Mouse (Mus musculus): ENCODE data around the gene Ferd3l. TPM values are rescaled to one million over a fixed set of nuclear protein-coding genes. Genes with fewer than 3 reads are reported as not detected.

The Ferd3l gene
- not detected in 2 replicates for polyA plus RNA-seq (2012; rRNA removed)

GRCm38 (mm10) chr12:33928331-33929192 is at the start of gene Ferd3l:
Gene Ferd3l, plus strand, starts transcription at chr12:33928425.
- Histone ChIP-seq H3K4me1 (ENCODE audit: control insufficient read depth, insufficient read depth, low read length) (no peaks in the 10 kb centered on the region), H3K4me3 (ENCODE audit: insufficient read depth, low read length) (no peak within 1 kb of the TSS), H3K27ac (ENCODE audit: insufficient read depth, low read length) (no peak within 1 kb of the TSS)
- TF ChIP-seq CTCF (IDR thresholded peaks at IDR 0.05; ENCODE audit: extremely low read depth, insufficient read depth, low read length) (no peak), POLR2A (IDR thresholded peaks at IDR 0.05; ENCODE audit: extremely low read depth, insufficient read depth, low read length) (no peak)

GRCm38 (mm10) chr12:33893956-33894355 is 34.3 kb upstream of the Ferd3l start:
- TF ChIP-seq POLR2A (IDR thresholded peaks at IDR 0.05; ENCODE audit: extremely low read depth, insufficient read depth, low read length) (no peak), CTCF (IDR thresholded peaks at IDR 0.05; ENCODE audit: extremely low read depth, insufficient read depth, low read length) (no peak)
- Histone ChIP-seq H3K4me3 (ENCODE audit: insufficient read depth, low read length) (no peak overlapping the region), H3K27ac (ENCODE audit: insufficient read depth, low read length) (no peak overlapping the region), H3K4me1 (ENCODE audit: control insufficient read depth, insufficient read depth, low read length) (no peaks in the 10 kb centered on the region)

- Histone ChIP-seq H3K4me1 (ENCODE audit: control insufficient read depth, insufficient read depth, low read length) (no peaks in the 10 kb centered on the region), H3K4me3 (ENCODE audit: insufficient read depth, low read length) (no peak overlapping the region), H3K27ac (ENCODE audit: insufficient read depth, low read length) (no peak overlapping the region)
- TF ChIP-seq CTCF (IDR thresholded peaks at IDR 0.05; ENCODE audit: extremely low read depth, insufficient read depth, low read length) (no peak), POLR2A (IDR thresholded peaks at IDR 0.05; ENCODE audit: extremely low read depth, insufficient read depth, low read length) (no peak)
Measured at GRCm38 (mm10) chr12:33894621-33895020, 33.6 kb upstream of the Ferd3l start.

- no peak for TF ChIP-seq POLR2A (IDR thresholded peaks at IDR 0.05; ENCODE audit: extremely low read depth, insufficient read depth, low read length)
- no peak for TF ChIP-seq CTCF (IDR thresholded peaks at IDR 0.05; ENCODE audit: extremely low read depth, insufficient read depth, low read length)
- Histone ChIP-seq H3K4me1 (ENCODE audit: control insufficient read depth, insufficient read depth, low read length) (no peaks in the 10 kb centered on the region), H3K4me3 (ENCODE audit: insufficient read depth, low read length) (no peak overlapping the region), H3K27ac (ENCODE audit: insufficient read depth, low read length) (no peak overlapping the region)
Measured at GRCm38 (mm10) chr12:33926751-33927150, 1.5 kb upstream of the Ferd3l start.

GRCm38 (mm10) chr12:33927334-33928098 is 709 bp upstream of the Ferd3l start:
- no peak overlapping the region for H3K4me3 ChIP-seq (ENCODE audit: insufficient read depth, low read length)
- TF ChIP-seq POLR2A (IDR thresholded peaks at IDR 0.05; ENCODE audit: extremely low read depth, insufficient read depth, low read length) (no peak), CTCF (IDR thresholded peaks at IDR 0.05; ENCODE audit: extremely low read depth, insufficient read depth, low read length) (no peak)
- H3K4me1 ChIP-seq (ENCODE audit: control insufficient read depth, insufficient read depth, low read length) = no peaks in the 10 kb centered on the region
- H3K27ac ChIP-seq (ENCODE audit: insufficient read depth, low read length) = no peak overlapping the region

GRCm38 (mm10) chr12:33952843-33953242 is 24.6 kb downstream of the Ferd3l start:
- Histone ChIP-seq H3K4me3 (ENCODE audit: insufficient read depth, low read length) (no peak overlapping the region), H3K4me1 (ENCODE audit: control insufficient read depth, insufficient read depth, low read length) (no peaks in the 10 kb centered on the region), H3K27ac (ENCODE audit: insufficient read depth, low read length) (no peak overlapping the region)
- TF ChIP-seq CTCF (IDR thresholded peaks at IDR 0.05; ENCODE audit: extremely low read depth, insufficient read depth, low read length) = no peak

GRCm38 (mm10) chr12:33954931-33955565 is 26.8 kb downstream of the Ferd3l start:
- no peaks in the 10 kb centered on the region for H3K4me1 ChIP-seq (ENCODE audit: control insufficient read depth, insufficient read depth, low read length)
- H3K4me3 ChIP-seq (ENCODE audit: insufficient read depth, low read length) = no peak overlapping the region
- no peak for TF ChIP-seq POLR2A (IDR thresholded peaks at IDR 0.05; ENCODE audit: extremely low read depth, insufficient read depth, low read length)
- no peak for TF ChIP-seq CTCF (IDR thresholded peaks at IDR 0.05; ENCODE audit: extremely low read depth, insufficient read depth, low read length)
- no peak overlapping the region for H3K27ac ChIP-seq (ENCODE audit: insufficient read depth, low read length)

GRCm38 (mm10) chr12:33955606-33956295 is 27.5 kb downstream of the Ferd3l start:
- H3K4me1 ChIP-seq (ENCODE audit: control insufficient read depth, insufficient read depth, low read length) = no peaks in the 10 kb centered on the region
- TF ChIP-seq POLR2A (IDR thresholded peaks at IDR 0.05; ENCODE audit: extremely low read depth, insufficient read depth, low read length) = no peak
- no peak overlapping the region for H3K4me3 ChIP-seq (ENCODE audit: insufficient read depth, low read length)
- H3K27ac ChIP-seq (ENCODE audit: insufficient read depth, low read length) = no peak overlapping the region
